Mouse (Mus musculus) midbrain, embryonic 13.5 days (tissue): ENCODE results near the gene Hoxa3. TPM values are rescaled to one million over a fixed set of nuclear protein-coding genes. Genes with fewer than 3 reads are reported as not detected.

Source experiments
- ATAC-seq: fragments of 200-750 bp; cut with Nextera tagmentation; 2 replicates; pipeline ENCODE4 v1.8.0; 2017; ENCODE audit warnings: mild to moderate bottlenecking, moderate TSS enrichment, moderate library complexity
- H3K27ac ChIP-seq: fragments of 300-500 bp; sonication (generic); 2 replicates; pipeline ENCODE4 v1.5.1; 2015; ENCODE audit warnings: inconsistent platforms, mild to moderate bottlenecking, moderate library complexity
- H3K27me3 ChIP-seq: fragments of 300-500 bp; sonication (generic); 2 replicates; pipeline ENCODE4 v1.6.1; 2015; ENCODE audit warnings: mild to moderate bottlenecking, inconsistent platforms
- H3K36me3 ChIP-seq: fragments of 300-500 bp; sonication (generic); 2 replicates; pipeline ENCODE4 v1.6.1; 2015; ENCODE audit warnings: mild to moderate bottlenecking, inconsistent platforms
- H3K4me1 ChIP-seq: fragments of 300-500 bp; sonication (generic); replicated peaks from 2 replicates; pipeline ENCODE4 v1.6.1; 2015; ENCODE audit warnings: inconsistent platforms
- H3K4me2 ChIP-seq: fragments of 300-500 bp; sonication (generic); replicated peaks from 2 replicates; pipeline ENCODE4 v1.6.1; 2015; ENCODE audit warnings: moderate library complexity, mild to moderate bottlenecking, inconsistent platforms
- H3K4me3 ChIP-seq: fragments of 300-500 bp; sonication (generic); replicated peaks from 2 replicates; pipeline ENCODE4 v1.5.1; 2015; ENCODE audit warnings: mild to moderate bottlenecking, inconsistent platforms
- H3K9ac ChIP-seq: fragments of 300-500 bp; sonication (generic); replicated peaks from 2 replicates; pipeline ENCODE4 v1.6.1; 2015; ENCODE audit warnings: mild to moderate bottlenecking, inconsistent platforms
- H3K9me3 ChIP-seq: fragments of 300-500 bp; sonication (generic); 2 replicates; pipeline ENCODE4 v1.6.1; 2016; ENCODE audit warnings: mild to moderate bottlenecking, inconsistent platforms
- WGBS: fragments of 180-500 bp; shearing (Covaris S2); methylation state at CpG from one replicate; pipeline ENCODE4 v1.1.7; 2015; 5-methylcytosine and 5-hydroxymethylcytosine counted together
- polyA plus RNA-seq: library from polyadenylated mRNA; unstranded; fragments of >200 nt; fragmentation: Nextera tagmentation; extraction: Ambion mirVana; gene quantifications from 2 replicates; pipeline ENCODE4 v1.2.1, GENCODE M21; 2015

The Hoxa3 gene
- polyA plus RNA-seq, 1 experiment from 2014 or later = not detected

DNA sequence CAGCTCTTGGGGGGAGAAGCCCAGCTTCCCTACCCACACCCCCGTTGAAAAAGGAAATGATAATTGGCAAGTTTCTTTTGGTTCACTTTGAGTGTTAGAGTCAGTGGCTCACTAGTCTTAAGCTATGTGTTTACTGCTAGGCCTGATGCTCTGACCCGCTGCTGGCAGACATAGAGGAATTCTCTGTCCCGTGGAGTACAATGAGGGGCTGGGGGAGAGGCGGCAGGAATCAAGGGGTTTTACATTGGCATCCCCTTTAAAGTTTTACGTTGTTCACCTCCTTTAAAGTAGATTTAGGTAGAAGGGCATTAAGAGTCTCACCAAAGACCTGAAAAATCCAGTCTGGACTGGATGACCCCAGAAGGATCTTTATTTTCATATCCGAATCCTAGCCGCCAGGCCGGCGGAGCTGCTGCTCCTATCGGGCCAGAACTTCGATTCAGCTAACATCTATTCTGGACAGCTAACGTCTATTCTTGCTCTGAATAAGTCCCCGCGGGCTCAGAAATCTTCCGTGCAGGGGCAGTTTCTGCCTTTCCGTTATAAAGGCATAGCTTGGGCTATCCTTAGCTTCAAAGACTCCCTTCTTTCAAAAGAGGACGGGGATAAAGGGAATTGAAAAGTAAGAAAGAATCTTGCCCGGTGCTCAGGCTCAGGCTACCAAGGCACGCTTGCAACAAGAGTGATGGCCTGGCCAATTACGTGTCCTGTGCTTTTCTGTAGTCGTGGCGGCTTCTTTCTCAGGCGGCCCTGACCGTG lies 39.1 kb upstream of the Hoxa3 start:
- Histone ChIP-seq H3K27me3 (peaks cover 98% of the 10 kb centered on the region), H3K4me2 (no peak overlapping the region), H3K4me1 (peaks cover 3% of the 10 kb centered on the region; the same call in 1 of the 2 replicates), H3K4me3 (no peak overlapping the region), H3K36me3 (no peaks in the 10 kb centered on the region), H3K9ac (no peak overlapping the region), H3K27ac (no peak overlapping the region), H3K9me3 (no peaks in the 10 kb centered on the region)
- WGBS = 2% methylated on average over 24 of the region's 24 CpGs
- no peak for ATAC-seq

GRCm38 (mm10) chr6:52251177-52251879 lies 38.2 kb upstream of the Hoxa3 start:
- 8% methylated on average over 7 of the region's 7 CpGs for WGBS
- H3K36me3 ChIP-seq = no peaks in the 10 kb centered on the region
- no peak for ATAC-seq
- no peaks in the 10 kb centered on the region for H3K9me3 ChIP-seq
- H3K4me3 ChIP-seq = no peak overlapping the region
- H3K4me2 ChIP-seq = no peak overlapping the region
- no peak overlapping the region for H3K27ac ChIP-seq
- peaks cover 3% of the 10 kb centered on the region; the same call in 1 of the 2 replicates for H3K4me1 ChIP-seq
- no peak overlapping the region for H3K9ac ChIP-seq
- H3K27me3 ChIP-seq = peaks cover 99% of the 10 kb centered on the region

- Histone ChIP-seq H3K4me3 (no peak overlapping the region), H3K9ac (no peak overlapping the region), H3K4me2 (no peak overlapping the region), H3K9me3 (no peaks in the 10 kb centered on the region), H3K27ac (no peak overlapping the region), H3K27me3 (peaks cover 99% of the 10 kb centered on the region), H3K36me3 (no peaks in the 10 kb centered on the region), H3K4me1 (peaks cover 3% of the 10 kb centered on the region; the same call in 1 of the 2 replicates)
- WGBS = 1% methylated on average over 4 of the region's 4 CpGs
- ATAC-seq = no peak
Measured at GRCm38 (mm10) chr6:52249826-52250225, 36.7 kb upstream of the Hoxa3 start.

GRCm38 (mm10) chr6:52249415-52249738 lies 36.2 kb upstream of the Hoxa3 start:
- Histone ChIP-seq H3K27me3 (peaks cover 100% of the 10 kb centered on the region), H3K9me3 (no peaks in the 10 kb centered on the region), H3K4me2 (no peak overlapping the region), H3K9ac (no peak overlapping the region), H3K4me1 (peaks cover 3% of the 10 kb centered on the region; the same call in 1 of the 2 replicates), H3K36me3 (no peaks in the 10 kb centered on the region), H3K4me3 (no peak overlapping the region), H3K27ac (no peak overlapping the region)
- WGBS = 0% methylated on average over 16 of the region's 16 CpGs
- no peak for ATAC-seq

- 2% methylated on average over 27 of the region's 27 CpGs for WGBS
- no peaks in the 10 kb centered on the region for H3K9me3 ChIP-seq
- peaks cover 3% of the 10 kb centered on the region; the same call in 1 of the 2 replicates for H3K4me1 ChIP-seq
- no peak overlapping the region for H3K9ac ChIP-seq
- H3K4me3 ChIP-seq = no peak overlapping the region
- no peak for ATAC-seq
- H3K4me2 ChIP-seq = no peak overlapping the region
- H3K27ac ChIP-seq = no peak overlapping the region
- H3K36me3 ChIP-seq = no peaks in the 10 kb centered on the region
- H3K27me3 ChIP-seq = peaks cover 100% of the 10 kb centered on the region
Measured at GRCm38 (mm10) chr6:52248638-52249414, 35.7 kb upstream of the Hoxa3 start.

DNA sequence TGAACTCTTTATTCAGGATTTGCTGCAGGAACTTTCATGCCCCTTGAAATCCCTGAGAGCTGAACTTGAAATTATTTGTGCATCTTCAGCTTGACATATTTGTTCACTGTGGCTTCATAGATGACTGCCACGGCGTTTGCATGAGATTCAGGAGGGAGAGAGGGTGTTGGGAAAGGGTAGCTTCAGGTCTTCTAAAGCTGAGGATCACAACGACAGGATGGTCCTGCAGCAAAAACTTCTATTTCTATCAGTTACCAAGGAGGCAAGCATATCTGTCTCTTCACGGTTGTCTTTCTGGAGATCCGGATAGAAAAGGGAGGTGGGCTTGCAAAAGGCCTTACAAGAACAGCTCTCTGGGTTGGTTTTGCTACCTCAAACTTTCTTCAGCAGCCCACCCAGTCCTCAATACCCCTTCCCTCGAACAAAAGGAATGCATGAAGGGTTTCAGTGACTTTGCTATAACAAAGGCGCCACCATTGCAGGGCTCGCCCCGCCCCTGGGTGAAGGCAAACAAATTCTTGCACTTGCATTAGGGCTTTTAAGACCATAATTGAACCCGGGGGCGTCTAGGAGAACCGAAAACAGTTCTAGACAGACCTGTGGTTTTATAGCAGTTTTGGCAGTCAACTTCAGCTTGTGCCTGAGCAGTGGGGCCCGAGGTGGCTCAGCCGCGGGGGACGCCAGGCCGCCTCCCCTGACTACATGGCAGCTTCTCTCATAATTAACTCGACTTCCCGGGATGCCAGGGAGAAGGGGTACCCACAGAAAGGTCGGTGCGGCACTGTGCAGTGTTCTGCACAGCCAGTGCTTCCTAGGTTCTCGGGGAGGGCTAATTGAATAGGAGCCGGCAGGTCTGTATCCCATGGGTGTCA lies 34.9 kb upstream of the Hoxa3 start:
- Histone ChIP-seq H3K4me2 (no peak overlapping the region), H3K4me3 (no peak overlapping the region), H3K36me3 (no peaks in the 10 kb centered on the region), H3K27me3 (peaks cover 100% of the 10 kb centered on the region), H3K4me1 (no peaks in the 10 kb centered on the region; the same call in 1 of the 2 replicates), H3K9me3 (no peaks in the 10 kb centered on the region), H3K9ac (no peak overlapping the region), H3K27ac (no peak overlapping the region)
- ATAC-seq = no peak
- WGBS = under 1% methylated on average over 23 of the region's 23 CpGs

DNA sequence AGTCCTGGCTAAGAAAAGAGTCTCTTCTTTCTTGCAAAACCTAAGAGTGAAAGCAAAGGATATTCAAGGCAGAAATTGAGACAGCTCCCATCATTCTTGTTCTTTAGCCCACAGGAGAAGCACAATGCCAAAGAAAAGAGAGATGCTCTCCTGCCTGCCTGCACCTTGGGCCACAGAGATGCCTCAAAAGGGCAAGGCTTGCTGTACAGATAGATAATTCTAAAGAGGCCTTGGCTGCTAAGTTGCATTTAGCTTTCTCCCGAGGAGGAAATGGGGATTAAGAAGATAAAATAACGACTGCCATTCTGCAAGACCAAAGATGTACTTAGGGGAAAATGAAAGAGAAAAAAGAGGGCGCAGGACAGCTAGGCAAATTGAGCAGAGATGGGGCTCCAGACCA lies 33.8 kb upstream of the Hoxa3 start:
- Histone ChIP-seq H3K9me3 (no peaks in the 10 kb centered on the region), H3K9ac (no peak overlapping the region), H3K4me2 (no peak overlapping the region), H3K4me3 (no peak overlapping the region), H3K36me3 (no peaks in the 10 kb centered on the region), H3K27me3 (peaks cover 100% of the 10 kb centered on the region), H3K27ac (no peak overlapping the region), H3K4me1 (no peaks in the 10 kb centered on the region; the same call in 1 of the 2 replicates)
- ATAC-seq = no peak
- 5% methylated on average over 3 of the region's 3 CpGs for WGBS

- Histone ChIP-seq H3K4me1 (no peaks in the 10 kb centered on the region; the same call in 1 of the 2 replicates), H3K36me3 (no peaks in the 10 kb centered on the region), H3K27ac (no peak overlapping the region), H3K9ac (no peak overlapping the region), H3K4me3 (no peak overlapping the region), H3K4me2 (no peak overlapping the region), H3K27me3 (peaks cover 100% of the 10 kb centered on the region), H3K9me3 (no peaks in the 10 kb centered on the region)
- no peak for ATAC-seq
- WGBS = 1% methylated on average over 26 of the region's 26 CpGs
Measured at GRCm38 (mm10) chr6:52246403-52246803, 33.3 kb upstream of the Hoxa3 start.

DNA sequence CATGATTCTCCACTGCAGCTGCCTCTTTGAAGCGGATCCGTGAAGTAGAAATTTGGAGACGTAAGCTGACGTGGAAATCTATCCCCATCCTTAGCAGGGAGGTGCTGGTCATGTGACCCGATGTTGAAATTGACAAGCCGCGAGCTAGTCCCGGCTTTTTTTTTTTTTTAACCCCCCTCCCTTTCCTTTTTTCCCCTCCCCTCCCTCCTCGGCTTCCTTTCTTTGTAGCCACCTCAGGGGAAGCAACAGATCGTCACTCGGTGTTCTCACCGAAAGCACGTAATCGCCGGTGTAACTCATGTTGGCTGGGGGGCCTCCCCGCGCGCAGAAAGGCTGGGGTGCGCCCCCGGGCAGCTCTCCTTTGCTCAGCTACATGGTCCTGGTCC lies 32.6 kb upstream of the Hoxa3 start, which contains the start of gene Hoxa11:
Gene Hoxa11 (minus strand): TSS at position 54 of the 386 bp plus-strand sequence.
- H3K4me2 ChIP-seq = no peak within 1 kb of the TSS
- H3K36me3 ChIP-seq = no peaks in the 10 kb centered on the region
- H3K4me1 ChIP-seq = no peaks in the 10 kb centered on the region; the same call in 1 of the 2 replicates
- H3K27me3 ChIP-seq = peaks cover 100% of the 10 kb centered on the region
- no peaks in the 10 kb centered on the region for H3K9me3 ChIP-seq
- H3K27ac ChIP-seq = no peak within 1 kb of the TSS
- H3K4me3 ChIP-seq = no peak within 1 kb of the TSS
- no peak for ATAC-seq
- WGBS = under 1% methylated on average over 20 of the region's 20 CpGs
- no peak within 1 kb of the TSS for H3K9ac ChIP-seq

DNA sequence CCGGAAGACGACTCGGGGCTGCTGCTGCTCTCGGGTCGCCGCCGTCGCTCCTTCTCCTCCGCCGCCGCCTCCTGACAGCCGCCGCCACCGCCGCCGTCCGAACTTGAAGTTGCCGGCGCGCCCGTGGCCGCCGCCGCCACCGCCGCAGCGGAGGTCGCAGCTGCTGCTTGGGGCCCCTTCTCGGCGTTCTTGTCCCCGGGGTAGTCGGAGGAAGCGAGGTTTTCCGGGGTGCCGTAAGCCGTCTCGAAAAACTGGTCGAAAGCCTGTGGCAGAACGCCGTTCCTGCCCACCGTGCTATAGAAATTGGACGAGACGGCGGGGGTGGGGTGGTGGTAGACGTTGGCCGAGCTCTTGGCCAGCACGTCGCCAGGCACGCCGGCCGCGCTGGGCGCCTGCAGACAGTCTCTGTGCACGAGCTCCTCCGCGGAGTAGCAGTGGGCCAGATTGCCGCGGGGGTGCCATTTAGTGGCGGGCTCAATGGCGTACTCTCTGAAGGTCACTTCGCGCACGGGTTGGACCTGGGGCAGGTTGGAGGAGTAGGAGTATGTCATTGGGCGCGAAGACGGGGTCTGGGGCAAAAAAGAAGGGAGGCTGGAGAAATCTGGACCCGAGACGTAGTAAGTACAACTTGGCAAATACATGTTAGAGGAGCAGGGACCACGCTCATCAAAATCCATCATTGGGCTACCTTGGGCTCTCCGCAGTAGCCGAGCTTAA lies 32.1 kb upstream of the Hoxa3 start:
- under 1% methylated on average over 68 of the region's 71 CpGs for WGBS
- Histone ChIP-seq H3K27ac (no peak overlapping the region), H3K9ac (no peak overlapping the region), H3K9me3 (no peaks in the 10 kb centered on the region), H3K4me3 (no peak overlapping the region), H3K36me3 (no peaks in the 10 kb centered on the region), H3K4me2 (no peak overlapping the region), H3K4me1 (peaks cover under 1% of the 10 kb centered on the region; the same call in 1 of the 2 replicates), H3K27me3 (peaks cover 100% of the 10 kb centered on the region)
- no peak for ATAC-seq
